Mouse (Mus musculus): ENCODE results near the gene Sirt6. TPM values are rescaled to one million over a fixed set of nuclear protein-coding genes. Genes with fewer than 3 reads are reported as not detected.

Sirt6 gene
- total RNA-seq, 1 experiment, result 14.5 TPM

- Histone ChIP-seq H3K9ac (ENCODE audit: insufficient read depth, low read depth, low read length, poor library complexity, severe bottlenecking) (peak overlapping the region; percentile 35; the same call in 1 of the 2 replicates), H3K4me1 (ENCODE audit: control insufficient read depth in 2 of 2, insufficient read depth in 2 of 2, low read length in 2 of 2, poor library complexity in 1 of 2) (peaks cover 16 to 52% of the 10 kb centered on the region in 2 experiments), H3K4me3 (ENCODE audit: insufficient read depth in 1 of 2, low read depth in 1 of 2, low read length in 2 of 2, poor library complexity in 1 of 2, severe bottlenecking in 1 of 2) (no peak overlapping the region; a peak in 1 of 4 replicates), H3K36me3 (ENCODE audit: control insufficient read depth, insufficient read depth, low read length, poor library complexity, severe bottlenecking) (no peaks in the 10 kb centered on the region), H3K27ac (ENCODE audit: insufficient read depth, low read depth, low read length, poor library complexity, severe bottlenecking) (peak overlapping the region; percentile 21; the same call in 1 of the 2 replicates), H3K9me3 (ENCODE audit: control insufficient read depth, insufficient read depth, low read depth, low read length) (no peaks in the 10 kb centered on the region)
- in situ Hi-C loops (cut with MboI; ENCODE audit: low sequenced_read_pairs in 2 of 2, unreplicated experiment in 2 of 2), result no loop called here
- TF ChIP-seq HCFC1 (IDR thresholded peaks at IDR 0.05; ENCODE audit: borderline replicate concordance, insufficient read depth, low read length) (no peak), ZC3H11A (IDR thresholded peaks at IDR 0.05; ENCODE audit: borderline replicate concordance, low read depth, low read length) (no peak)
- no peak for DNase-seq (ENCODE audit: low read depth, low spot score)
Observed at GRCm38 (mm10) chr10:81596611-81597010, 31.0 kb downstream of the Sirt6 start.

GRCm38 (mm10) chr10:81595599-81595998 is 32.0 kb downstream of the Sirt6 start:
- H3K27ac ChIP-seq (ENCODE audit: insufficient read depth, low read depth, low read length, poor library complexity, severe bottlenecking), result no peak overlapping the region
- no peak overlapping the region for H3K9ac ChIP-seq (ENCODE audit: insufficient read depth, low read depth, low read length, poor library complexity, severe bottlenecking)
- no peak overlapping the region for H3K4me3 ChIP-seq (ENCODE audit: insufficient read depth in 1 of 2, low read depth in 1 of 2, low read length in 2 of 2, poor library complexity in 1 of 2, severe bottlenecking in 1 of 2)
- DNase-seq (ENCODE audit: low read depth, low spot score), result no peak
- in situ Hi-C loops (cut with MboI; ENCODE audit: low sequenced_read_pairs in 2 of 2, unreplicated experiment in 2 of 2), result no loop called here
- peaks cover 16 to 50% of the 10 kb centered on the region in 2 experiments for H3K4me1 ChIP-seq (ENCODE audit: control insufficient read depth in 2 of 2, insufficient read depth in 2 of 2, low read length in 2 of 2, poor library complexity in 1 of 2)
- no peak for TF ChIP-seq HCFC1 (IDR thresholded peaks at IDR 0.05; ENCODE audit: borderline replicate concordance, insufficient read depth, low read length)
- TF ChIP-seq ZC3H11A (IDR thresholded peaks at IDR 0.05; ENCODE audit: borderline replicate concordance, low read depth, low read length), result no peak
- no peak for TF ChIP-seq ZNF384 (IDR thresholded peaks at IDR 0.05; ENCODE audit: low read depth, low read length)
- no peak for TF ChIP-seq CHD2 (IDR thresholded peaks at IDR 0.05; ENCODE audit: low read depth, low read length)
- TF ChIP-seq MAFK (IDR thresholded peaks at IDR 0.05; ENCODE audit: insufficient read depth, low read depth, low read length), result no peak
- no peaks in the 10 kb centered on the region for H3K9me3 ChIP-seq (ENCODE audit: control insufficient read depth, insufficient read depth, low read depth, low read length)
- no peaks in the 10 kb centered on the region for H3K36me3 ChIP-seq (ENCODE audit: control insufficient read depth, insufficient read depth, low read length, poor library complexity, severe bottlenecking)

GRCm38 (mm10) chr10:81593935-81594334 is 33.7 kb downstream of the Sirt6 start:
- DNase-seq (ENCODE audit: low read depth, low spot score), result no peak
- Histone ChIP-seq H3K36me3 (ENCODE audit: control insufficient read depth, insufficient read depth, low read length, poor library complexity, severe bottlenecking) (no peaks in the 10 kb centered on the region), H3K27ac (ENCODE audit: insufficient read depth, low read depth, low read length, poor library complexity, severe bottlenecking) (no peak overlapping the region), H3K4me1 (ENCODE audit: control insufficient read depth in 2 of 2, insufficient read depth in 2 of 2, low read length in 2 of 2, poor library complexity in 1 of 2) (peaks cover 16 to 40% of the 10 kb centered on the region in 2 experiments), H3K9ac (ENCODE audit: insufficient read depth, low read depth, low read length, poor library complexity, severe bottlenecking) (no peak overlapping the region), H3K9me3 (ENCODE audit: control insufficient read depth, insufficient read depth, low read depth, low read length) (no peaks in the 10 kb centered on the region), H3K4me3 (ENCODE audit: insufficient read depth in 1 of 2, low read depth in 1 of 2, low read length in 2 of 2, poor library complexity in 1 of 2, severe bottlenecking in 1 of 2) (0 out of 4 replicates have a peak overlapping the region, but pooled peaks of 1 of the 2 experiments have one; percentile 12)
- in situ Hi-C loops (cut with MboI; ENCODE audit: low sequenced_read_pairs in 2 of 2, unreplicated experiment in 2 of 2), result no loop called here
- TF ChIP-seq ZC3H11A (IDR thresholded peaks at IDR 0.05; ENCODE audit: borderline replicate concordance, low read depth, low read length) (no peak), CHD2 (IDR thresholded peaks at IDR 0.05; ENCODE audit: low read depth, low read length) (no peak), HCFC1 (IDR thresholded peaks at IDR 0.05; ENCODE audit: borderline replicate concordance, insufficient read depth, low read length) (no peak), MAFK (IDR thresholded peaks at IDR 0.05; ENCODE audit: insufficient read depth, low read depth, low read length) (no peak), ZNF384 (IDR thresholded peaks at IDR 0.05; ENCODE audit: low read depth, low read length) (no peak)

GRCm38 (mm10) chr10:81593223-81593622 is 34.4 kb downstream of the Sirt6 start:
- Histone ChIP-seq H3K36me3 (ENCODE audit: control insufficient read depth, insufficient read depth, low read length, poor library complexity, severe bottlenecking) (no peaks in the 10 kb centered on the region), H3K27ac (ENCODE audit: insufficient read depth, low read depth, low read length, poor library complexity, severe bottlenecking) (no peak overlapping the region), H3K9ac (ENCODE audit: insufficient read depth, low read depth, low read length, poor library complexity, severe bottlenecking) (no peak overlapping the region), H3K9me3 (ENCODE audit: control insufficient read depth, insufficient read depth, low read depth, low read length) (no peaks in the 10 kb centered on the region), H3K4me1 (ENCODE audit: control insufficient read depth in 2 of 2, insufficient read depth in 2 of 2, low read length in 2 of 2, poor library complexity in 1 of 2) (peaks cover 16 to 36% of the 10 kb centered on the region in 2 experiments), H3K4me3 (ENCODE audit: insufficient read depth in 1 of 2, low read depth in 1 of 2, low read length in 2 of 2, poor library complexity in 1 of 2, severe bottlenecking in 1 of 2) (no peak overlapping the region)
- no peak for DNase-seq (ENCODE audit: low read depth, low spot score)
- TF ChIP-seq ZC3H11A (IDR thresholded peaks at IDR 0.05; ENCODE audit: borderline replicate concordance, low read depth, low read length) (no peak), ZNF384 (IDR thresholded peaks at IDR 0.05; ENCODE audit: low read depth, low read length) (no peak), MAFK (IDR thresholded peaks at IDR 0.05; ENCODE audit: insufficient read depth, low read depth, low read length) (no peak), CHD2 (IDR thresholded peaks at IDR 0.05; ENCODE audit: low read depth, low read length) (no peak), HCFC1 (IDR thresholded peaks at IDR 0.05; ENCODE audit: borderline replicate concordance, insufficient read depth, low read length) (no peak)
- in situ Hi-C loops (cut with MboI; ENCODE audit: low sequenced_read_pairs in 2 of 2, unreplicated experiment in 2 of 2), result no loop called here

- no peaks in the 10 kb centered on the region for H3K9me3 ChIP-seq (ENCODE audit: control insufficient read depth, insufficient read depth, low read depth, low read length)
- no peak overlapping the region for H3K27ac ChIP-seq (ENCODE audit: insufficient read depth, low read depth, low read length, poor library complexity, severe bottlenecking)
- no peak for DNase-seq (ENCODE audit: low read depth, low spot score)
- no peaks in the 10 kb centered on the region for H3K36me3 ChIP-seq (ENCODE audit: control insufficient read depth, insufficient read depth, low read length, poor library complexity, severe bottlenecking)
- in situ Hi-C loops (cut with MboI; ENCODE audit: low sequenced_read_pairs in 2 of 2, unreplicated experiment in 2 of 2), result no loop called here
- no peak overlapping the region for H3K4me3 ChIP-seq (ENCODE audit: insufficient read depth in 1 of 2, low read depth in 1 of 2, low read length in 2 of 2, poor library complexity in 1 of 2, severe bottlenecking in 1 of 2)
- H3K9ac ChIP-seq (ENCODE audit: insufficient read depth, low read depth, low read length, poor library complexity, severe bottlenecking), result no peak overlapping the region
- peaks cover 13 to 35% of the 10 kb centered on the region in 2 experiments for H3K4me1 ChIP-seq (ENCODE audit: control insufficient read depth in 2 of 2, insufficient read depth in 2 of 2, low read length in 2 of 2, poor library complexity in 1 of 2)
- TF ChIP-seq CHD2 (IDR thresholded peaks at IDR 0.05; ENCODE audit: low read depth, low read length) (no peak), ZNF384 (IDR thresholded peaks at IDR 0.05; ENCODE audit: low read depth, low read length) (no peak), MAFK (IDR thresholded peaks at IDR 0.05; ENCODE audit: insufficient read depth, low read depth, low read length) (no peak), HCFC1 (IDR thresholded peaks at IDR 0.05; ENCODE audit: borderline replicate concordance, insufficient read depth, low read length) (no peak), ZC3H11A (IDR thresholded peaks at IDR 0.05; ENCODE audit: borderline replicate concordance, low read depth, low read length) (no peak)
Observed at GRCm38 (mm10) chr10:81592631-81593030, 35.0 kb downstream of the Sirt6 start.
